Mouse (Mus musculus): Measurements from ENCODE around the gene Bcor.

GRCm38 (mm10) chrX:11989471-11989870 is 170.7 kb downstream of the Bcor start:
- TF ChIP-seq POLR2AphosphoS2 (IDR thresholded peaks at IDR 0.05; ENCODE audit: low read length) (no peak), ZC3H11A (IDR thresholded peaks at IDR 0.05; ENCODE audit: low read depth, low read length) (no peak), MEF2A (IDR thresholded peaks at IDR 0.05; ENCODE audit: extremely low read depth, insufficient replicate concordance, low read depth, low read length, poor library complexity, severe bottlenecking) (no peak), TCF12 (IDR thresholded peaks at IDR 0.05; ENCODE audit: low read depth, low read length) (no peak), E2F4 (IDR thresholded peaks at IDR 0.05; ENCODE audit: borderline replicate concordance, low read depth, low read length) (no peak), ELF1 (IDR thresholded peaks at IDR 0.05; ENCODE audit: low read depth, low read length) (no peak), SMC3 (IDR thresholded peaks at IDR 0.05; ENCODE audit: low read depth, low read length) (no peak), CTCF (IDR thresholded peaks at IDR 0.05 in 2 of 3, conservative IDR thresholded peaks at IDR 0.05 in 1 of 3; ENCODE audit: control insufficient read depth in 1 of 3, insufficient read depth in 1 of 3, low read depth in 2 of 3, low read length in 3 of 3, poor library complexity in 1 of 3, severe bottlenecking in 1 of 3) (no peak)
